In genomic region chr17:23778447-23778846, GRCm38 (mm10) we compare ENCODE assay signal across 22 mouse cellular contexts. TPM values are rescaled to one million over a fixed set of nuclear protein-coding genes. Genes with fewer than 3 reads are reported as not detected.
DNase-seq lines count a peak whose midpoint lies in the region; ATAC-seq and TF ChIP-seq lines count a peak whose summit lies in the region.
"Had no signal": no experiment of that assay in that cellular context is flagged by ENCODE, and none has a peak within 500 bp of the region (broad histone marks: within the 10 kb centered on the region; RNA-seq: fewer than 3 reads in every experiment).

No protein-coding gene starts in this region.

- DNase-seq in lung, adult 2 months, result no peak
- DNase-seq in lung, postnatal 4 days, result no peak
- peak; percentile 26 to 27 for DNase-seq in B cell, adult 2 months
- DNase-seq in lung, postnatal 25 days (ENCODE audit: low spot score), result peak; percentile 38
- DNase-seq in left cerebral cortex, postnatal 4 days, result no peak
- DNase-seq: adrenal gland, adult 2 months; adrenal gland, postnatal 10 days; adrenal gland, postnatal 25 days; cerebellum, adult 11-12 months; cerebellum, adult 2 months; cerebellum, adult 9-10 months; cerebellum, postnatal 10 days; cerebellum, postnatal 25 days had no signal

- H3K4me1 ChIP-seq in hindbrain, embryonic 13.5 days (replicated peaks), result 0 out of 2 replicates have a peak, but pooled peaks cover 4% of the 10 kb centered on the region
- no peaks in the 10 kb centered on the region for H3K4me1 ChIP-seq in hindbrain, embryonic 16.5 days (ENCODE audit: control insufficient read depth, insufficient read depth, low read depth, low read length)
- H3K4me1 ChIP-seq in lung, adult 2 months (ENCODE audit: control insufficient read depth, insufficient read depth, low read length), result no peaks in the 10 kb centered on the region
- H3K4me1 ChIP-seq: embryonic facial prominence, embryonic 12.5 days had no signal

- no peak overlapping the region for H3K4me2 ChIP-seq in hindbrain, embryonic 13.5 days
- H3K4me2 ChIP-seq in hindbrain, embryonic 16.5 days (ENCODE audit: low read length), result no peak overlapping the region
- H3K4me2 ChIP-seq: embryonic facial prominence, embryonic 12.5 days; forebrain, embryonic 12.5 days had no signal

- TF ChIP-seq POLR2A in lung, adult 2 months (IDR thresholded peaks at IDR 0.05; ENCODE audit: borderline replicate concordance, extremely low read depth, low read depth, low read length), result 0 out of 2 replicates have a peak, but pooled peaks have one; percentile 16

- no peaks in the 10 kb centered on the region for H3K27me3 ChIP-seq in hindbrain, embryonic 13.5 days
- no peaks in the 10 kb centered on the region for H3K27me3 ChIP-seq in hindbrain, embryonic 16.5 days (replicated peaks; ENCODE audit: control insufficient read depth, insufficient read depth, low read length)
- H3K27me3 ChIP-seq: embryonic facial prominence, embryonic 12.5 days; forebrain, embryonic 12.5 days had no signal

- no peak for ATAC-seq in hindbrain, embryonic 13.5 days (ENCODE audit: low FRiP score)
- no peak for ATAC-seq in hindbrain, embryonic 16.5 days
- no peak for ATAC-seq in granulocyte monocyte progenitor cell, adult 5-6 weeks (replicated peaks; ENCODE audit: poor library complexity, severe bottlenecking)
- ATAC-seq: forebrain, embryonic 14.5 days; forebrain, embryonic 16.5 days had no signal

- H3K27ac ChIP-seq in hindbrain, embryonic 13.5 days, result 0 out of 2 replicates have a peak overlapping the region, but pooled peaks have one; percentile 8
- no peak overlapping the region for H3K27ac ChIP-seq in hindbrain, embryonic 16.5 days (ENCODE audit: low read depth, low read length)
- H3K27ac ChIP-seq: embryonic facial prominence, embryonic 10.5 days; embryonic facial prominence, embryonic 12.5 days; forebrain, embryonic 12.5 days had no signal

- peaks cover 9% of the 10 kb centered on the region; the same call in 1 of the 2 replicates for H3K36me3 ChIP-seq in hindbrain, embryonic 13.5 days
- H3K36me3 ChIP-seq in hindbrain, embryonic 16.5 days (ENCODE audit: control insufficient read depth, insufficient read depth, low read length), result no peaks in the 10 kb centered on the region
- H3K36me3 ChIP-seq: forebrain, embryonic 12.5 days had no signal

- no peaks in the 10 kb centered on the region for H3K9me3 ChIP-seq in hindbrain, embryonic 13.5 days
- no peaks in the 10 kb centered on the region for H3K9me3 ChIP-seq in hindbrain, embryonic 16.5 days (ENCODE audit: control insufficient read depth, low read length)
- H3K9me3 ChIP-seq: embryonic facial prominence, embryonic 10.5 days; embryonic facial prominence, embryonic 12.5 days; forebrain, embryonic 12.5 days had no signal

- intact Hi-C loops in left cerebral cortex, postnatal 4 days (cut with DNase I), result loop anchor here (10.0 kb wide), 1 partner anchor 186 kb away; no protein-coding TSS in a partner anchor

- 67% methylated on average over 2 of the region's 2 CpGs for WGBS in hindbrain, embryonic 13.5 days
- WGBS in hindbrain, embryonic 16.5 days, result 63% methylated on average over 2 of the region's 2 CpGs
- 33% methylated on average over 2 of the region's 2 CpGs for WGBS in lung, adult 2 months

- TF ChIP-seq CTCF in lung, adult 2 months (IDR thresholded peaks at IDR 0.05; ENCODE audit: insufficient read depth, low read length), result no peak

- H3K9ac ChIP-seq in hindbrain, embryonic 13.5 days, result 0 out of 2 replicates have a peak overlapping the region, but pooled peaks have one; percentile 19
- H3K9ac ChIP-seq in hindbrain, embryonic 16.5 days (ENCODE audit: low read depth, low read length), result no peak overlapping the region
- H3K9ac ChIP-seq: embryonic facial prominence, embryonic 12.5 days; forebrain, embryonic 12.5 days had no signal

- no peak overlapping the region for H3K4me3 ChIP-seq in hindbrain, embryonic 13.5 days
- no peak overlapping the region for H3K4me3 ChIP-seq in hindbrain, embryonic 16.5 days (ENCODE audit: low read length)
- no peak overlapping the region for H3K4me3 ChIP-seq in lung, adult 2 months (replicated peaks; ENCODE audit: extremely low read depth, low read depth, low read length)
- H3K4me3 ChIP-seq: embryonic facial prominence, embryonic 10.5 days; embryonic facial prominence, embryonic 12.5 days; forebrain, embryonic 12.5 days had no signal

RNA-seq across cellular contexts. Expression of gene Flywch1, which starts 7.0 kb away (rescaled TPM):
- polyA plus RNA-seq in hindbrain, embryonic 13.5 days (2015; fragmentation: Nextera tagmentation; extraction: Ambion mirVana), result 224 and 228 TPM in 2 replicates
- polyA plus RNA-seq in hindbrain, embryonic 16.5 days (2015; fragmentation: Nextera tagmentation; extraction: Ambion mirVana), result 202 and 203 TPM in 2 replicates
- polyA plus RNA-seq in lung, adult 2 months (2012; rRNA removed), result 37.1 and 39.1 TPM in 2 replicates
- total RNA-seq in granulocyte monocyte progenitor cell, adult 5-6 weeks (2014; fragmentation: Nextera tagmentation), result 10.3 and 17.5 TPM in 2 replicates
- 15.2 and 22.4 TPM in 2 replicates for total RNA-seq in granulocyte monocyte progenitor cell, adult 5-6 weeks (2017)
- 10 to 100 TPM; 87.6 to 92.3 TPM for total RNA-seq in left cerebral cortex, postnatal 4 days (2021)

RNA-seq across cellular contexts. Expression of gene Flywch2, which starts 7.4 kb away (rescaled TPM):
- 68.1 and 79.0 TPM in 2 replicates for polyA plus RNA-seq in hindbrain, embryonic 13.5 days (2015; fragmentation: Nextera tagmentation; extraction: Ambion mirVana)
- polyA plus RNA-seq in hindbrain, embryonic 16.5 days (2015; fragmentation: Nextera tagmentation; extraction: Ambion mirVana), result 73.9 and 86.2 TPM in 2 replicates
- polyA plus RNA-seq in lung, adult 2 months (2012; rRNA removed), result 8.0 and 8.8 TPM in 2 replicates
- total RNA-seq in granulocyte monocyte progenitor cell, adult 5-6 weeks (2014; fragmentation: Nextera tagmentation), result 0.80 and 7.2 TPM in 2 replicates
- total RNA-seq in granulocyte monocyte progenitor cell, adult 5-6 weeks (2017), result 0.30 TPM in 1 of 2 replicates, not detected in the other
- 10 to 100 TPM; 19.4 to 20.2 TPM for total RNA-seq in left cerebral cortex, postnatal 4 days (2021)

RNA-seq across cellular contexts. Expression of gene Srrm2, which starts 11.9 kb away (rescaled TPM):
- 583 TPM in 2 replicates for polyA plus RNA-seq in hindbrain, embryonic 13.5 days (2015; fragmentation: Nextera tagmentation; extraction: Ambion mirVana)
- 410 and 420 TPM in 2 replicates for polyA plus RNA-seq in hindbrain, embryonic 16.5 days (2015; fragmentation: Nextera tagmentation; extraction: Ambion mirVana)
- polyA plus RNA-seq in lung, adult 2 months (2012; rRNA removed), result 538 and 681 TPM in 2 replicates
- total RNA-seq in granulocyte monocyte progenitor cell, adult 5-6 weeks (2014; fragmentation: Nextera tagmentation), result 563 and 623 TPM in 2 replicates
- 126 TPM in 2 replicates for total RNA-seq in granulocyte monocyte progenitor cell, adult 5-6 weeks (2017)
- total RNA-seq in left cerebral cortex, postnatal 4 days (2021), result 100 to 1,000 TPM; 518 to 552 TPM

RNA-seq across cellular contexts. Expression of gene Kremen2, which starts 32.8 kb away (rescaled TPM):
- 0.55 and 0.83 TPM in 2 replicates for polyA plus RNA-seq in hindbrain, embryonic 13.5 days (2015; fragmentation: Nextera tagmentation; extraction: Ambion mirVana)
- 1.4 and 1.8 TPM in 2 replicates for polyA plus RNA-seq in hindbrain, embryonic 16.5 days (2015; fragmentation: Nextera tagmentation; extraction: Ambion mirVana)
- polyA plus RNA-seq in lung, adult 2 months (2012; rRNA removed), result 0.81 and 1.1 TPM in 2 replicates
- total RNA-seq in granulocyte monocyte progenitor cell, adult 5-6 weeks (2014; fragmentation: Nextera tagmentation), result not detected in 2 replicates
- not detected in 2 replicates for total RNA-seq in granulocyte monocyte progenitor cell, adult 5-6 weeks (2017)
- under 1 TPM; 0.46 to 0.87 TPM for total RNA-seq in left cerebral cortex, postnatal 4 days (2021)
- total RNA-seq: adrenal gland, adult 2 months; adrenal gland, postnatal 10 days; adrenal gland, postnatal 25 days; MEL had no signal

RNA-seq across cellular contexts. Expression of gene Paqr4, which starts 37.8 kb away (rescaled TPM):
- 54.3 and 58.2 TPM in 2 replicates for polyA plus RNA-seq in hindbrain, embryonic 13.5 days (2015; fragmentation: Nextera tagmentation; extraction: Ambion mirVana)
- 81.4 and 84.1 TPM in 2 replicates for polyA plus RNA-seq in hindbrain, embryonic 16.5 days (2015; fragmentation: Nextera tagmentation; extraction: Ambion mirVana)
- polyA plus RNA-seq in lung, adult 2 months (2012; rRNA removed), result 59.8 and 63.5 TPM in 2 replicates
- total RNA-seq in granulocyte monocyte progenitor cell, adult 5-6 weeks (2014; fragmentation: Nextera tagmentation), result 0.69 and 2.4 TPM in 2 replicates
- 2.2 and 2.5 TPM in 2 replicates for total RNA-seq in granulocyte monocyte progenitor cell, adult 5-6 weeks (2017)
- total RNA-seq in left cerebral cortex, postnatal 4 days (2021), result 10 to 100 TPM; 46.4 to 50.7 TPM

Comparison
In these comparisons a context has a peak if more than half of its experiments do, and no peak if none do; other contexts are left out.
1. DNase-seq: peak in B cell, adult 2 months (2 of 2) and lung, postnatal 25 days (single experiment); none in lung, adult 2 months (single experiment), lung, postnatal 4 days (0 of 2) and left cerebral cortex, postnatal 4 days (single experiment).